Mouse (Mus musculus) ES-E14 (cell line): ENCODE results near the gene Nme7.

Experiments
- HCFC1 ChIP-seq: IDR thresholded peaks from 2 replicates; pipeline ENCODE4 v1.6.1; 2012; ENCODE audit warnings: low read length, inconsistent platforms, borderline replicate concordance; ENCODE audit not compliant: insufficient read depth
- MAFK ChIP-seq: IDR thresholded peaks from 2 replicates; pipeline ENCODE4 v1.6.1; 2014; ENCODE audit warnings: mild to moderate bottlenecking, low read depth, low read length, inconsistent platforms; ENCODE audit not compliant: insufficient read depth

DNA sequence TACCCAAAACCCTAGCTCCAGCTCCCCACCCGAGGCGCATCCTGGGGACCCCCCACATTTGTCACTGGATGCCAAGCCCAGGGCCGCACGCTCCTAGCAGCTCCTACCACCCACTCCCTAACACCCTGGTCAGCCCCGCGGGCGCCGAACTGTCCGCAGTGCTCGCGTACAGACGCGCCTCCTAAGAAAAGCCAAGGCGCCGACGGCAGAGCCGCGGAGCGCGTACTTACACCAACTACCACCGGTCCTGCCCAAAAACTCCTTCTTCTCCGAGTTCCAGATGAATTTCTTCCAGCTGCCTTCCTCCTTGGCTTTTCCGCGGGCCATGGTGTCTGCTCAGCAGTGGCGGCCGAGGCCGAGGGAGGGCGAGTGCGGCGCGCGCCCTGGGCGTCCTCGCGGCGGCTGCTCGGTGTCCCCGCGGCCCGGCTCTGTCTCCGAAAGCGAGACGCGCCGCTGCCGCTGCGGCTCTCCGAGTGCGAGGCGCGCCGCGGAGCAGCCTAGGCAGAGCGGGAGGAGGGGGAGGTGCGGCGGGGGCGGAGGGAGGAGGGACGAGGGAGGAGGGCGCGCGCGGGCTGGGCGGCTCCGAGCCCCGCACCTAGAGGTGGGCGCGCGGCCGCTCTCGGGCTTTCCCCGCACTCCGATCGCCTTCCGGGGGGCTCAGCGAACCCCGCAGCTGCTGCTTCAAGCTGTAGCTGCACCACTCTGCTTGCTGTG is 153.8 kb downstream of the Nme7 start:
- TF ChIP-seq MAFK, result no peak
- TF ChIP-seq HCFC1, result no peak
